Mouse (Mus musculus): ENCODE measurements around the gene Wwc2. TPM values are rescaled to one million over a fixed set of nuclear protein-coding genes. Genes with fewer than 3 reads are reported as not detected.

The Wwc2 gene
- 18.3 and 19.5 TPM in 2 replicates for polyA plus RNA-seq (2015; fragmentation: Nextera tagmentation; extraction: Ambion mirVana)

DNA sequence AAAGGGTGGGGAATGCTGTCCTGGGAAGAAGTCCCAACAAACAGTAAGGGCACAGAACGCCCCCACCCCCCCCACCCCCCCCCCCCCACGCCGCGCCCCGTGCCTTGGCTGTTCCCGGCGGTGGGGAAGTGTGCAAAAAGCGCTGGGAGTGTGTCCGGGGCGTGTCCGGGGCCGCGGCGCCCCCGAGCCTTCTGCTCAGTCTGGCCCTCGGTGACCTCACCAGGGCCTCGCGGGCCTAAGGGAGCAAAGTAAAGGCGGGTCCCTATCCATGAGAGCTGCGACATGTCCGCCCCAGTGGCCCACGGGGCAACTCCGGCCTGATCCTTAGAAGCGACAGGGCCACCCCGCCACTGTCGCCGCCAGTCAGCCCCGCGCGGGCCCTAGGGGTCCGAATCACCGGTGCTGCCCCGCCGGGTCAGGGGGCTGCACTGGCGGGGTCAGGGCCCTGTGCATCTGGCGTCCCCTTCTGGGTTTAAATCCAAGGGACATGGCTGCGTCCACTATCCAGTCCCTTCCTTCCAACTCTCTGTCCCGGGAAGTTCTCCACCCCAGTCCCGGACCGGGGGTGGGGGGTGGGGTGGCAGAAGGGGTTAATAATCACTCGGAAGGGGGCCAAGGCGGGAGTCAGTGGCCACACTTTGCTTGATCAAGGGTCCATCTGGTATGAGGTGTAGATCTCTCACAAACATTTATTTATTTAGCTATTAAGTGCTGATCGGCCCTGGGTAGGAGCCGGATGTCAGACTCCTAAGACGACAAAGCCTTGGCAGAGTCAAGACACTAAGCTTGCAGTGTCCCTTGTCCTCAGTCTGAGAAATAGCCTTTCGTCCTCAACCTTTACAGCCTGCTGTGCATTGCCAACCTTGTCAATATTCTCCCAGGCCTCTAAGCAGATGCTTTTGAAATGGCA, at the start of gene Wwc2:
Gene Wwc2 (minus strand): TSS at position 14 of the 910 bp plus-strand sequence.
- Histone ChIP-seq H3K27ac (peak within 1 kb of the TSS; percentile 93), H3K27me3 (ENCODE audit: insufficient read depth, low read length) (no peaks in the 10 kb centered on the region), H3K9me3 (replicated peaks; ENCODE audit: low read length) (no peaks in the 10 kb centered on the region), H3K4me2 (ENCODE audit: low read length) (peak within 1 kb of the TSS; percentile 68), H3K4me3 (replicated peaks; ENCODE audit: low read depth, low read length) (peak within 1 kb of the TSS; percentile 84), H3K4me1 (replicated peaks; ENCODE audit: insufficient read depth, low read length) (peaks cover 18% of the 10 kb centered on the region), H3K9ac (ENCODE audit: low read depth, low read length) (peak within 1 kb of the TSS; percentile 98), H3K36me3 (ENCODE audit: insufficient read depth, low read length) (no peaks in the 10 kb centered on the region)
- 1% methylated on average over 38 of the region's 46 CpGs for WGBS
- TF ChIP-seq CTCF (IDR thresholded peaks at IDR 0.05; ENCODE audit: low read depth): no peak
- DNase-seq (ENCODE audit: low spot score) (peak; percentile 55), ATAC-seq (replicated peaks; ENCODE audit: low FRiP score, low read depth) (peak; percentile 71)

DNA sequence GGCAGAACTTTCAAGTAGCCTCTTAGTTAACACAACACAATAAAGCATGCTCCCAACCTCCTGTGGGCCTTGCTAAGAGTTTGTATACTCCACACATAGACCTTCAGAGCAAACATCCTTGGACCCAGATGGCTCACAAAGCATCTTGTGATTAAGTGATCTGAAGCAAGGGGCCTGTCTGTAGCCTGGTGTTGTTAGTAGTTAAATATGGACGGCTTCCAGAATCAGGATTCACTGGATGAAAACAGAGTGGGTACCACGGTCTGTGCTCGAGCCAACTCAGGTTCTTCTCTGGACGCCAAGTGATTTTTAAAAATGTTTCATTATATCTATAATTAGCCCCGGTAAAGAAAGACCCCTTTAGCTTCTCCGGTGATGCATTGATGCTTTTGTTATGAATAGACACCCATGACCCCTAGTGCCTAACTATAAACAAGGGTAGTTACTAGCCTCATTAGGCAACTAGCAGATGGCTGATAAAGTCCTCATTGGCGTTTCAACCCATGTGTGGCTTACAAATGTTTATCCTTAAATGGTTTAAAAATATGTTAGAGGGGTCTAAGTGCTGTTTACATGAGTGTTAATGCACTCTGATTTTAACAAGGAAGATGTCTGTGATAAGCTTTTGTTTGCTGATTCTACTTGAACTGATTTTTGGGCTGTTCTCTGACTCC, 47.7 kb upstream of the Wwc2 start:
- 80% methylated on average over 7 of the region's 7 CpGs for WGBS
- H3K9me3 ChIP-seq (replicated peaks; ENCODE audit: low read length): no peaks in the 10 kb centered on the region

DNA sequence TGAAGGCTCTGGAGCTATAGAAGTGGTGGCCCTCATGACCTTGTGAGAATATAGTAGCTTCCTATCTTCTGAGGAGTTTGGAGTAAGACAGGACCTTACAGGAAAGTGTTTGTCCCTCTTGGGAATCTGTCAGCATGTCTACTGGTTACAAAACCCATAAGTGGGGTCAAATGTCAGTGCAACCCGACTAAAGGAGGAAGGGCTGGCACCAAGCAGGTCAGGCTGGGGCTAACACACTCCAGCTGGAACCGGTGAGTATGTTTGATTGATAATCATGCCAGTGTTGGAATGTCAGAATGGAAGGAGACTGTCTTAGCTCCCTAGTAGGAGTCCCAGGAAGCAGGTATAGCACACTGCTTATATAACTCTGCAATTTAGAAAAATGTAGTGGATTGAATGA, 41.3 kb upstream of the Wwc2 start:
- Histone ChIP-seq H3K9ac (ENCODE audit: low read depth, low read length) (no peak overlapping the region), H3K9me3 (replicated peaks; ENCODE audit: low read length) (no peaks in the 10 kb centered on the region), H3K4me1 (replicated peaks; ENCODE audit: insufficient read depth, low read length) (no peaks in the 10 kb centered on the region), H3K4me2 (ENCODE audit: low read length) (no peak overlapping the region), H3K27me3 (ENCODE audit: insufficient read depth, low read length) (no peaks in the 10 kb centered on the region), H3K36me3 (ENCODE audit: insufficient read depth, low read length) (no peaks in the 10 kb centered on the region), H3K27ac (no peak overlapping the region), H3K4me3 (replicated peaks; ENCODE audit: low read depth, low read length) (no peak overlapping the region)
- TF ChIP-seq CTCF (IDR thresholded peaks at IDR 0.05; ENCODE audit: low read depth): no peak
- DNase-seq (ENCODE audit: low spot score): no peak
- no peak for ATAC-seq (replicated peaks; ENCODE audit: low FRiP score, low read depth)
- 3% methylated on average over 2 of the region's 2 CpGs for WGBS

More for the DNA sequence above, 47.7 kb upstream of the Wwc2 start:
- no peaks in the 10 kb centered on the region for H3K36me3 ChIP-seq (ENCODE audit: insufficient read depth, low read length)
- no peak for TF ChIP-seq CTCF (IDR thresholded peaks at IDR 0.05; ENCODE audit: low read depth)
- H3K4me3 ChIP-seq (replicated peaks; ENCODE audit: low read depth, low read length): no peak overlapping the region
- ATAC-seq (replicated peaks; ENCODE audit: low FRiP score, low read depth) (no peak), DNase-seq (ENCODE audit: low spot score) (no peak)
- no peaks in the 10 kb centered on the region for H3K4me1 ChIP-seq (replicated peaks; ENCODE audit: insufficient read depth, low read length)
- no peaks in the 10 kb centered on the region for H3K27me3 ChIP-seq (ENCODE audit: insufficient read depth, low read length)
- no peak overlapping the region for H3K27ac ChIP-seq
- no peak overlapping the region for H3K4me2 ChIP-seq (ENCODE audit: low read length)
- H3K9ac ChIP-seq (ENCODE audit: low read depth, low read length): no peak overlapping the region

DNA sequence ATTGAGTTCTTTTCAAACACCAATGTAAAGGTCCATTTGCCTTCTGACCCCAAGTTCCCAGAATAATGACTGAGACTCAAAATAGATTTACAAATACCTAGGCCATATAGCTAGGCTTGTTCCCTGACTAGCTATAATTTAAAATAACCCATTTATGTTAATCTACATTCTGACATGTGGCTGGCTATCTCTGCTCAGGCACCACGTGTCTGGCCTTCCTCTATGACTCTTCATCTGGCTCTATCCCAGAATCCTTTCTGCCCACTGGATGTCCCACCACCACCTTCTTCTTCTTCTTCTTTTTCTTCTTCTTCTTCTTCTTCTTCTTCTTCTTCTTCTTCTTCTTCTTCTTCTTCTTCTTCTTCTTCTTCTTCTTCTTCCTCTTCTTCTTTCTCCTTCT, 39.9 kb upstream of the Wwc2 start:
- no peak overlapping the region for H3K9ac ChIP-seq (ENCODE audit: low read depth, low read length)
- ATAC-seq (replicated peaks; ENCODE audit: low FRiP score, low read depth): no peak
- WGBS: 70% methylated on average over 1 of the region's 1 CpGs

DNA sequence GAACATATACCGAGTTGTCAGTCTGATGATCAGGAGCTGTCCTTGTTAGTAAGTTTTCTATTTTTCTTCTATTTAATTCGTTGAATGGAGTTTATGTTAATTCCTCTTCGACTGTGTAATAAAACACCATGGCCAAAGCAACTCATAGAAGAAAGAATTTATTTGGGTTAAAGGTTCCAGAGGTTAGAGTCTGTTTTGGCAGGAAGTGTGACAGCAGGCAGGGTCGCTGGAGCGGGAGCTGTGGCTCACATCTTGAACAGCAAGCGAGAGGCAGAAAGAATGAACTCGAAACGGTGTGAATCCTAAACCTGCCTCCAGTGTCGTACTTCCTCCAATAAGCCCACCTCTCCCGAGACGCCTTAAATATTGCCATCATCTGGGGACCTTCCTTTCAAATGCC, 36.1 kb upstream of the Wwc2 start:
- no peak overlapping the region for H3K4me2 ChIP-seq (ENCODE audit: low read length)

More for the DNA sequence above, 39.9 kb upstream of the Wwc2 start:
- H3K4me3 ChIP-seq (replicated peaks; ENCODE audit: low read depth, low read length): no peak overlapping the region
- no peak for TF ChIP-seq CTCF (IDR thresholded peaks at IDR 0.05; ENCODE audit: low read depth)
- H3K9me3 ChIP-seq (replicated peaks; ENCODE audit: low read length): no peaks in the 10 kb centered on the region
- no peak overlapping the region for H3K4me2 ChIP-seq (ENCODE audit: low read length)
- no peaks in the 10 kb centered on the region for H3K36me3 ChIP-seq (ENCODE audit: insufficient read depth, low read length)
- no peaks in the 10 kb centered on the region for H3K4me1 ChIP-seq (replicated peaks; ENCODE audit: insufficient read depth, low read length)
- no peaks in the 10 kb centered on the region for H3K27me3 ChIP-seq (ENCODE audit: insufficient read depth, low read length)
- no peak overlapping the region for H3K27ac ChIP-seq
- no peak for DNase-seq (ENCODE audit: low spot score)

DNA sequence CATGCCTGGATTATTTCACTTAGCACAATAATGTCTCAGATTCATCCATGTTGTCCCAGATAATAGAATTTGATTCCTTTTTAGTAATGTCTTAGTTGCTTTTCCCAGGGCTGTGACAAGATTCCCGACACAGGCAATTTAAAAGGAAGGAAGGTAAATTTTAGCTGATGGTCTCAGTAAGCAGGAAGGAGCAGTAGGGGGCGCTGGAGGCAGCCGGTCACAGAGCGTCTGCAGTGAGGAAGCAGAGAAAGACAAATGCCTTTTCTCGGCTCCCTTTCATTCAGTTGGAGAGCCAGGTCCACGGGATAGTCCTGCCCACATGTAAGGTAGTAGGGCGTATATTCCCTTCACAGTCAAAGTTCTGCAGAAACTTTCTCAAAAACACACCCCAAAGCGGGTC, 32.5 kb upstream of the Wwc2 start:
- WGBS: 75% methylated on average over 8 of the region's 8 CpGs
- Histone ChIP-seq H3K9me3 (replicated peaks; ENCODE audit: low read length) (no peaks in the 10 kb centered on the region), H3K4me1 (replicated peaks; ENCODE audit: insufficient read depth, low read length) (no peaks in the 10 kb centered on the region), H3K36me3 (ENCODE audit: insufficient read depth, low read length) (no peaks in the 10 kb centered on the region), H3K9ac (ENCODE audit: low read depth, low read length) (no peak overlapping the region), H3K4me3 (replicated peaks; ENCODE audit: low read depth, low read length) (no peak overlapping the region), H3K4me2 (ENCODE audit: low read length) (no peak overlapping the region), H3K27me3 (ENCODE audit: insufficient read depth, low read length) (no peaks in the 10 kb centered on the region), H3K27ac (no peak overlapping the region)
- DNase-seq (ENCODE audit: low spot score) (no peak), ATAC-seq (replicated peaks; ENCODE audit: low FRiP score, low read depth) (no peak)
- TF ChIP-seq CTCF (IDR thresholded peaks at IDR 0.05; ENCODE audit: low read depth): peak; percentile 16; the same call in 1 of the 2 replicates

More for the DNA sequence above, 36.1 kb upstream of the Wwc2 start:
- no peak overlapping the region for H3K4me3 ChIP-seq (replicated peaks; ENCODE audit: low read depth, low read length)
- H3K9ac ChIP-seq (ENCODE audit: low read depth, low read length): no peak overlapping the region
- no peaks in the 10 kb centered on the region for H3K9me3 ChIP-seq (replicated peaks; ENCODE audit: low read length)
- peak; percentile 53 for DNase-seq (ENCODE audit: low spot score)
- no peak for TF ChIP-seq CTCF (IDR thresholded peaks at IDR 0.05; ENCODE audit: low read depth)
- H3K27ac ChIP-seq: no peak overlapping the region
- WGBS: 40% methylated on average over 11 of the region's 11 CpGs
- no peaks in the 10 kb centered on the region for H3K27me3 ChIP-seq (ENCODE audit: insufficient read depth, low read length)
- H3K36me3 ChIP-seq (ENCODE audit: insufficient read depth, low read length): no peaks in the 10 kb centered on the region
- no peaks in the 10 kb centered on the region for H3K4me1 ChIP-seq (replicated peaks; ENCODE audit: insufficient read depth, low read length)
- no peak for ATAC-seq (replicated peaks; ENCODE audit: low FRiP score, low read depth)
